Mouse (Mus musculus): ENCODE results near the gene Mvb12a.

Mvb12a gene

DNA sequence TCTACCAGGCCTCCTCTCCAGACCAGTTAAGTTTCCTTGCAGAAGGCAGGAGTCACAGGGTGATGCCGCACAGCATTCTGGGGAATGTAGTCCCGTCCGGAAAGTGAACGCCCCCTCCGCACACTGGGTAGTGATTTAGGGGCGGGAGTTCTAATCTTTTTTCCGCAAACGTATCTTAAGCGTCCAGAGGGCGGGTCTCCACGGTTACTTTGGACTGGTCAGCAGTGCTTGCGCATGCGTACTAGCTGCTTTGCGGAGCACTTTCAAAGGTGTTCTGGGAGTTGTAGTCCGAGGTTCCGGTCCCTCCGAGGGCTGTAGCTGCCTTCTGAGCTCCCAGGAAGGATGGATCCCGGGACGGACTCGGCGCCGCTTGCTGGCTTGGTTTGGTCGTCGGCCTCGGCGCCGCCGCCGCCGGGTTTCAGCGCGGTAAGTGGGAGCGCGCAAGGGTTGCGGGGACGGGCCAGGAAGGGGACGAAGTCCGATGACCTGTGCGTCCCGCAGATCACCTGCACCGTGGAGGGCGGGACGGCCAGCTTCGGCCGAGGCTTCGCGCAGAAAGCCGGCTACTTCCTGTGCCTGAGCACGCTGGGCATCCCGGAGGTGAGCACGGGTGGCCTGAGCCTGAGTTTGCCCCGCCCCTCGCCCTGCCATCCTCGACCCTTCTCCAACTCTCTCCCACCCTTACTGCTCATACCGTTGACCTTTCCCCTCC, at the start of gene Mvb12a:
Mvb12a (plus strand) TSS at position 291 of the 712 bp plus-strand sequence.
- peak; percentile 95 for DNase-seq (ENCODE audit: extremely low spot score)

- peak; percentile 79 for DNase-seq (ENCODE audit: extremely low spot score)
These were observed 47.7 kb upstream of the Mvb12a start for GRCm38 (mm10) chr8:71495039-71495438.

DNA sequence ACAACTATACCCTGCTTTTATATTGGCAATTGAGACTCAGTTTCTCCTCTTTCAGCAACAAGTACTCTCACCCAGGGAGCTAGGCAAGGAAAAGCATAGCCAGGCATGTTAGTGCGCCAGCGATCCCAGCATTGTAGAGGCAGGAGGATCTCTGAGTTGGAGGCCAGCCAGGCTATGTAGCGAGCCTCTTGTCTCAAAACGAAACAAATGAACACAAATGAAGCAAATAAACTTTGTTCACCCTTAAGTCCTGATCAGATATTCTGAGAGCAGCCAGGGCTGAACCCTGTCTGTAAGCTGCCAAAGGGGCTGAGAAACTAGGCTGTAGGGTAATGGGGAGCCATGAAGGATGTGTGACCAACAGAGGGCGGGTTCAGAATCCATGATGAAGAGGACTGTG, 46.9 kb upstream of the Mvb12a start:
- DNase-seq (ENCODE audit: extremely low spot score), result no peak

DNA sequence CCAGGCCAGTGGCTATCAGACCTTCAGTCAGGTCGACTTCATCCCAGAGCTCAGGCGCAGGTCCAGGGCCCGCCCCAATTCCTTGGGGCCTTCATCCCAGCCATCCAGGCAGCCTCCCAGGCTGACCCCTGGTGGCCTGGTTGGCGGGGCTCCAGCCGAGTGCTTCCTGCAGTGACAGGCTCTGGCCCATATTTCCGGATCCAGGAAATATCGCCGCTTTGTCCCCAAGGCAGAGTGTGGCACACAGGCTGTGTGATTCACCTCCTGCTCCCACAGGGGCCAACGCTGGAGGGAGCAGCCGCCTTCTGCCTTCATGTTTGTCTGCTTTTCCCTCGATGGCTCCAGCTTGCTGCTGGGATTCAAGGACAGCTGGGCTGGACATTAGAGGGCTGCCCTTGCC, 46.2 kb upstream of the Mvb12a start:
- peak; percentile 42 for DNase-seq (ENCODE audit: extremely low spot score)

- DNase-seq (ENCODE audit: extremely low spot score), result no peak
These were observed 45.6 kb upstream of the Mvb12a start for GRCm38 (mm10) chr8:71497077-71497645.

DNA sequence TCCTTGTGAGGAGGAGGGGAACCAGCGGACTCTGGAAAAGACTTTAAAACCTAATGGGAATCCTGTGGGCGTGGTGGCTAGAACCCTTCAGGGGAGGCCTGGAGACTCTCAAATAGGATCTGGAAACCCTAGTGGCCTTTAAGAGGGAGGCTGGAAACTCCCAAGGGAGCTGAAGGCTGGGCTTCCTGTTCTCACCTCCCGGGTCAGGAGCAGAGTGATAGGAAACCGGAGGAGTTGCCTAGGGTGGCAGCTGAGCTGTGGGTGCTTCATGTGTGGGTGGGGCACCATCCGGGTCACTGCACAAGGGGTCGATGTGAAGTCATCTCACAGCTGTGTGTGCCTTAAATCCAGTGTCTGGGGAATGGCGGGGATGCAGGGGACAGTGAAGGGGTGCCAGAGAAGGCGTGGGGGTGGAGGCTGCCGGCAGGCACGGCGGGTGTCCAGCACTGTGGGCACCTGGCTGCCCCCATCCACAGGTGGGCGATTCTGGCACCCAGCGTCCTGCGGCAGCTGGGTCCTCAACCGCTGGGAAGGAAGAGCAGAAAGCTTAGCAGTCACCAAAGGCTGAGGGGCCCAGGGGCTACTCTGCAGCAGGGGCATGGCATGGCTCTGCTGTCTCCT, 44.7 kb upstream of the Mvb12a start:
- peak; percentile 40 for DNase-seq (ENCODE audit: extremely low spot score)

DNA sequence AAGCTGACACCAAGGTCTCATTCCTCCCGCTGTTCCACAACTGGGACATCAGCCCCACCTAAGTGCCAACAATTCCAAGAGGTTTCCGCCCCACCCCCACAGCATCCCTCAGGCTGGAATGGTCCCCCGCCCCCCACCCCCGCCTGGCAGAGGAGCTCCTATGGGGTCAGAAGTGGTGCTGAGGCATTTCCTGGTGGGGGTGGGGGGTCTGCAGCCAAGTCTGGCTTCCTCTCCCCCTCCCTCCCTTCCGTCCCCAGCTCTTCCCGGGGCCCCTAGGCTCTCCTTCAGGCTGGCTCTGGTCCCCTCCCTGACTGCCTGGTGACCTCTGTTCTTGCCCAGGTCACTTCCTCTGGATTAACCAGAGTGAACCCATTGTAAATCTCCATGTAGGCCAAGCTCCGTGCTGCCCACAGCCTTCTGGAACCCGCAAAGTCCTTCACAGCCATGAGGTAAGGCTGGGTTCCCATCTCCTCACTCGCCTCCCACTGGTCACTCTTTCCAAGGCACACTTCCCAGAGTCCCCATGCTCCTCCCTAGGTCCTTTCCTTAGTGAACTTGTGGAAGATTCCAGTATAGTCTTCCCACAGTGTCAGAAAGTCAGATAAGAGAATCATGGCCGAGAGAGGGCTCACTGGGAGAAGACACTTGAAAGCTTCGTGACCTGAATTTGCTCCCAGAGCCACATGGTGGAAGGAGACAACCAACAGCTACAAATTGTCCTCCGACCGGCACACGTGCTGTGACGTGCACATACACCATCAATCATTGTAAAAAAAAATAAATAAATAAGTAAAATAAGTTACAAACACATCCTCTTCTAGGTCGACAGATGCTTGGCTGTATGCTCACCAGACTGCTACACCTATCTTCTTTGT, 43.7 kb upstream of the Mvb12a start:
- DNase-seq (ENCODE audit: extremely low spot score), result peak; percentile 68

GRCm38 (mm10) chr8:71504349-71504748, 38.4 kb upstream of the Mvb12a start:
- DNase-seq (ENCODE audit: extremely low spot score), result no peak

DNA sequence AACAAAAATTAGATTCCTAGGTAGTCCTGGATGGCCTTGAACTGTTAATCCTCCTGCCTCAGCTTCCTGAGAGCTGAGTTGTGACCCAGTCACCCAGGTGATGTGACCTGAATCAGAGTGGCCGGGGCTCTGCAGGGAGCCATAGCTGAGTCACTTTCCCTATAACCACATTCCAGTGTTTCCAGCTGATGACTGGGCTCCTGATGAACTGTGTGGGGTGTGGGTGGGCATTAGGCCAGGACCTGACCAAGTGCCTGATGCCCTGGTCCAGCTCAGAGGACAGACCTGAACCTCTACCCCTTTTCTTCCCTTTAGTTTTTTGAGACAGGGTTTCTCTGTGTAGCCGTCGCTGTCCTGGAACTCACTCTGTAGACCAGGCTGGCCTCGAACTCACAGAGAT, 37.4 kb upstream of the Mvb12a start:
- DNase-seq (ENCODE audit: extremely low spot score), result no peak

DNA sequence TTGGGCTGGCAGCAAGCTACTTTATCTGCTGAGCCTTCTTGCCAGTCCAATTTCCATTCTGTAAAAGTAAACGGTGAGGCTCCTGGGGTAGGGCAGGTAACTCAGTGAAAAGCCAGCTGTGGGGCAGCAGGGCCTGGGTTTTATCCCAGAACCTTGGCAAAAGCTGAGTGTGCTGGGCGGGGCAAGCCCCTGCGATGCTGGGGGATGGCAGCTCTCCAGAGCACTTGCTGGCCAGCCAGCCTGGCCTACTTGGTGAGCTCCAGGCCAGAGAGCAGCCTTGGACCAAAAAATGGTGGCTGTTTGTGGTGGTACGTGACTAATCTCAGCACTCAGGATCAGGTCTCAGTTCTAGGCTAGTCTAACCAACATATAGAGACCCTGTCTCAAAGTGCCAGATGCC, 36.7 kb upstream of the Mvb12a start:
- DNase-seq (ENCODE audit: extremely low spot score), result no peak

- DNase-seq (ENCODE audit: extremely low spot score), result peak; percentile 81
These were observed 35.1 kb upstream of the Mvb12a start for GRCm38 (mm10) chr8:71507589-71508104.

DNA sequence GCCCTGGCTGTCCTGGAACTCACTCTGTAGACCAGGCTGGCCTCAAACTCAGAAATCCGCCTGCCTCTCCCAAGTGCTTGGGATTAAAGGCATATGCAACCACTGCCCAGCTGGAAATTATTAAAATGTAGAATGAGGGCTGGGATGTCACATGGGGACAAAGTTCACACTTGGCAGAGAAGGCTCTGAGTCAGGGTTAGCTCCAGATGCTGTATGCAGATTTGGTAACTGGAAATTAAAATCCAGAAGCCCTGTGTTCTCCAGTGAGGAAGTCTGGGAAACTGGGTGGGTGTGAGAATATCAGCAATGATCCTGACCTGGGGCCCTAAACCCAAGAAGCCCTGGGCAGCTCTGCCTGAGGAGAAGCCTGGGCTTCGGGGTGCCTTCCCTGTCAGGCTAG, 33.4 kb upstream of the Mvb12a start:
- no peak for DNase-seq (ENCODE audit: extremely low spot score)

DNA sequence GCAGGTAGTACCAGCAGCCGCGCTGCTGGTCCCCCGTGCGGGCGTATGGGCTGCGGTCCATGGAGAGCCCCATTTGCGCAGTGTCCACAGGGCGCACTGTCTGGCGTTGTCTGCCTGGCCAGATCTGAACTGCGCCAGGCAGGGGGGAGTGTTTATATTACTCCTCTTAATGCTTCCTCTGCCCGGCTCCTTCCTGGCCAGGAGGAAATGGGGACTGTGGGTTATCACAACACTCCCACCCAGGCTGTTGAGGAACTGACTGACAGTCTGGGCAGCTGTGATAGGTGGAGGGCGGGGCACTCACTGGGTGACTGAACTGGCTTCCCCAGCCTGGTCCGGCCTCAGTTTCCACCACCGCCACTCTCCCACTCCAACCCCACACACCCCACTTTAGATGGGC, 31.1 kb upstream of the Mvb12a start, which contains the start of gene Plvap:
Plvap (minus strand) TSS at position 109 of the 400 bp plus-strand sequence.
- DNase-seq (ENCODE audit: extremely low spot score), result no peak

DNA sequence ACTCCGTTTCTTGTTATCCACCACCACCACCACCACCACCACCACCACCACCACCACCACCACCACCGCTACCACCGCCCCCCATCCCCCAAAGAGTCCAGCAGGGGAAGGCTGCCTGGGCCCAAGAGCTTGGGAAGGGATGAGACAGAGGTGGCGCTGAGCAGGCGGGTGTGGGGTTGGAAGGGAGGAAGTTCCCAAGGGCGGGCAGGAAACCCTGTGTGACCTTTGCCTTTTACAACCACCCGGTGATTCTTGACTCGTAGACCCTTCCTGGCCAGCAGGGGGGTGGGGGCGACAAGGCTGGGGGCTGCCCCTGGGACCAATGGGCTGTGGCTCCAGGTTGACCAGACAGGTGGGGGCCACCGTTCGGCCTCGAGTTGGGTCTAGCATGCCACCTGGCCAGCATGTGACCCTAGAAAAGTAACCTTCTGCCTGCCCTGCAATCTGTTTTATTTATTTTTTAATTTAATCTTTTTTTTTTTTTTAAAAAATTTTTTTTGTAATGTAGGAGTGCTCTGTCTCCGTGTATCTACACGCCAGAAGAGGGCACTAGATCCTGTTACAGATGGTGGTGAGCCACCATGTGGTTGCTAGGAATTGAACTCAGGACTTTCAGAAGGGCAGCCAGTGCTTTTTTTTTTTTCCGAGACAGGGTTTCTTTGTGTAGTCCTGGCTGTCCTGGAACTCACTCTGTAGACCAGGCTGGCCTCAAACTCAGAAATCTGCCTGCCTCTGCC, 29.5 kb upstream of the Mvb12a start:
- DNase-seq (ENCODE audit: extremely low spot score), result no peak

DNA sequence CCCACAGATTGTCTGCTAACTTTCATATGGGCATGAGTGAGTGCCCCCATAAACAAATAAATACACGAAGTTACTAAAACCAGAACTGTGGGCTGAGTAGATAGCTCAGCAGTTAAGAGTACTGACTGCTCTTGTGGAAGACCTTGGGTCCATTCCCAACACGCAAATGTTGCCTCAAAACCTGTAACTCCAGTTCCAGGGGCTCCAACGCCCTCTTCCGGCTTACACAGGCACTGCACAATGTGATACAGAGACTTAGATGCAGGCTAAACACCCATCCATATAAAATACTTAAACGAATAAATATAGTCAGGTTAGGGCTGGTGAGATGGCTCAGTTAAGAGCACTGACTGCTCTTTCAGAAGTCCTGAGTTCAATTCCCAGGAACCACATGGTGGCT, 27.7 kb upstream of the Mvb12a start:
- DNase-seq (ENCODE audit: extremely low spot score), result no peak

DNA sequence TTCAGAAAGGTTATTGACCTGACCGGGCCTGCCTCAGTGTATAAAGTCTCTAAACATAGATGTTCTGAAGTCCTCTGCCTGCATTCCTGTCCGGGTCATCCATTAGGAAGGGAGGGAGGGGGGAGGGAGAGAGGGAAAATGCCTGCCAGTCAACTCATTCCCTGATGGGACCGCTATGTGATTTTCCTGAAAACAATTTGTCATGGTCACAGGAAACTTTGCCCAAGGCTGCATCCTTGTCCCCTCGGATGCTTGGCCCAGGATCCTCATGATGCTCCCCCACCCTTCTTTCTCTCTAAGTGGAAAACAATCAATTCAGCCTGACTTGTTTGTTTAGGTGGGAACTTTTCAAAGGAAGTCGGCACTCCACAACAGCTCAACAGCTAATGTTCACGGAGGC, 25.9 kb upstream of the Mvb12a start:
- peak; percentile 59 for DNase-seq (ENCODE audit: extremely low spot score)

- peak; percentile 66 for DNase-seq (ENCODE audit: extremely low spot score)
These were observed 23.5 kb upstream of the Mvb12a start for GRCm38 (mm10) chr8:71519037-71519825.

DNA sequence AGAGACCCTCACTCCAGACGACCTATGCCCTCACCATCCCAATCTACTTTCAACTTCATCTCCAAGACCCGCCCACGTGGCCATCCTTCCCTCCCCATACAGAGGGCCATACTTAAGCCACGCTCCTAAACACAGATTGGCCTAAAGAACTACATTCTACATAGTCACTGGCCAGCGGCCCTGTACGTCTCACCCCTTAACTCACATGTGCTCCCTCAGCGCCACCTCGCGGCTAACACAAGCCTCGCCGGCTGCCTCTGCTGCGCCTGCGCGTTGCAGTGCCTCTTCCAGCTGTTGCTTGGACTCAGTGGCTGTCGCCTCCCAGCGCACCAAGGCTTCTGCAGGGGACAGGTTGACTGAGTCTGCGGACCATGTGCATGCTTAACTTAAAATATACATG, 21.1 kb upstream of the Mvb12a start:
- DNase-seq (ENCODE audit: extremely low spot score), result peak; percentile 92

- no peak for DNase-seq (ENCODE audit: extremely low spot score)
These were observed 17.3 kb upstream of the Mvb12a start, which contains the start of gene Ccdc194 for GRCm38 (mm10) chr8:71525226-71526050. Gene Ccdc194 (minus strand): TSS chr8:71525711.
